ENCODE assay signal across 8 mouse cellular contexts in the genomic region with DNA sequence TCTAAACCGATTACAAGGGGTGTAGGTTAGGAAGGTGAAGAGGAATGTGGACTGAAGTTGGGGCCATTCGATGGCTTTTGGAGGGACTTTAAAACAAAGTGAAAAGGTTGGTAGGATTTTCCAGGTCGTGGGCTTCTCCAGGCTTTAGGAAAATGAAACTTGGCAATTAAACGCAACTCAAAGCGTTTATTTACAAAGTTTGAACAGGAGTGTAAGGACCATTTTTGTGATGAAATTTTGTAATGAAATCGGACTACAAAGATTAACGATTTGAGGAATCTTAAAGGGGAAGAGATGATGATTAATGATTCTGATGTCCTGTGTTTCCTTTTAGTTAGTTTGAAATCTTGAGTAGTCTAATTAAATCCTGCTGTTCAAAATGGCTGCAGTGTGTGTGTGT. TPM values are rescaled to one million over a fixed set of nuclear protein-coding genes. Genes with fewer than 3 reads are reported as not detected.
DNase-seq lines count a peak whose midpoint lies in the region; ATAC-seq and TF ChIP-seq lines count a peak whose summit lies in the region.

No protein-coding gene starts in this region.

- no peak overlapping the region for H3K9ac ChIP-seq in intestine, embryonic 15.5 days
- H3K9ac ChIP-seq in neural tube, embryonic 12.5 days: no peak overlapping the region

- no peak for TF ChIP-seq POLR2A in lung, adult 2 months (IDR thresholded peaks at IDR 0.05; ENCODE audit: borderline replicate concordance, extremely low read depth, low read depth, low read length)

- H3K9me3 ChIP-seq in forebrain, embryonic 10.5 days: no peaks in the 10 kb centered on the region
- no peaks in the 10 kb centered on the region for H3K9me3 ChIP-seq in intestine, embryonic 15.5 days
- H3K9me3 ChIP-seq in neural tube, embryonic 12.5 days: no peaks in the 10 kb centered on the region

- H3K36me3 ChIP-seq in forebrain, embryonic 10.5 days (replicated peaks): no peaks in the 10 kb centered on the region
- H3K36me3 ChIP-seq in intestine, embryonic 15.5 days: no peaks in the 10 kb centered on the region
- no peaks in the 10 kb centered on the region for H3K36me3 ChIP-seq in neural tube, embryonic 12.5 days

- H3K27ac ChIP-seq in forebrain, embryonic 10.5 days: peak overlapping the region; percentile 100
- H3K27ac ChIP-seq in intestine, embryonic 15.5 days: no peak overlapping the region
- no peak overlapping the region for H3K27ac ChIP-seq in neural tube, embryonic 12.5 days

- no peak for TF ChIP-seq CTCF in lung, adult 2 months (IDR thresholded peaks at IDR 0.05; ENCODE audit: insufficient read depth, low read length)

- no peak for DNase-seq in lung, adult 2 months
- DNase-seq in lung, postnatal 10 days: no peak
- no peak for DNase-seq in forebrain, embryonic 10.5 days (ENCODE audit: extremely low spot score, low spot score)
- no peak for DNase-seq in B cell, adult 2 months
- no peak for DNase-seq in urinary bladder, adult 2 months (ENCODE audit: low spot score)
- no peak for DNase-seq in spleen, postnatal 14 days (ENCODE audit: low spot score in 2 of 2)

- no peak for ATAC-seq in intestine, embryonic 15.5 days
- ATAC-seq in neural tube, embryonic 12.5 days (ENCODE audit: low FRiP score, low read depth): no peak

- H3K27me3 ChIP-seq in forebrain, embryonic 10.5 days (ENCODE audit: poor library complexity, severe bottlenecking): peaks cover 12% of the 10 kb centered on the region
- H3K27me3 ChIP-seq in intestine, embryonic 15.5 days (replicated peaks): peaks cover 3% of the 10 kb centered on the region; the same call in 1 of the 2 replicates
- no peaks in the 10 kb centered on the region for H3K27me3 ChIP-seq in neural tube, embryonic 12.5 days (replicated peaks)

- WGBS in lung, adult 2 months: 11% methylated on average over 7 of the region's 7 CpGs
- WGBS in forebrain, embryonic 10.5 days: 21% methylated on average over 7 of the region's 7 CpGs
- WGBS in intestine, embryonic 15.5 days: 28% methylated on average over 7 of the region's 7 CpGs
- 13% methylated on average over 7 of the region's 7 CpGs for WGBS in neural tube, embryonic 12.5 days

- H3K4me3 ChIP-seq in lung, adult 2 months (replicated peaks; ENCODE audit: extremely low read depth, low read depth, low read length): peak overlapping the region; percentile 28
- peak overlapping the region; percentile 94 for H3K4me3 ChIP-seq in forebrain, embryonic 10.5 days
- H3K4me3 ChIP-seq in intestine, embryonic 15.5 days (replicated peaks): no peak overlapping the region
- peak overlapping the region; percentile 93 for H3K4me3 ChIP-seq in neural tube, embryonic 12.5 days

- H3K4me2 ChIP-seq in intestine, embryonic 15.5 days (replicated peaks): peak overlapping the region; percentile 97
- peak overlapping the region; percentile 90 for H3K4me2 ChIP-seq in neural tube, embryonic 12.5 days (replicated peaks)

- H3K4me1 ChIP-seq in lung, adult 2 months (ENCODE audit: control insufficient read depth, insufficient read depth, low read length): peaks cover 3% of the 10 kb centered on the region
- H3K4me1 ChIP-seq in forebrain, embryonic 10.5 days: peaks cover 36% of the 10 kb centered on the region
- H3K4me1 ChIP-seq in intestine, embryonic 15.5 days (replicated peaks): peaks cover 5% of the 10 kb centered on the region; the same call in 1 of the 2 replicates
- peaks cover 15% of the 10 kb centered on the region; the same call in 1 of the 2 replicates for H3K4me1 ChIP-seq in neural tube, embryonic 12.5 days

RNA-seq across cellular contexts. Expression of gene Cecr2, which starts 1.7 kb away (rescaled TPM):
- polyA plus RNA-seq in lung, adult 2 months (2012; rRNA removed): 6.4 and 8.3 TPM in 2 replicates
- polyA plus RNA-seq in forebrain, embryonic 10.5 days (2016; fragmentation: Nextera tagmentation; extraction: Ambion mirVana): 13.0 and 14.5 TPM in 2 replicates
- polyA plus RNA-seq in intestine, embryonic 15.5 days (2015; fragmentation: Nextera tagmentation; extraction: Ambion mirVana): 0.88 and 1.2 TPM in 2 replicates
- polyA plus RNA-seq in neural tube, embryonic 12.5 days (2016; fragmentation: Nextera tagmentation; extraction: Ambion mirVana): 17.8 and 17.9 TPM in 2 replicates
- 2.7 and 3.3 TPM in 2 replicates for polyA plus RNA-seq in urinary bladder, adult 2 months (2012; rRNA removed)
